Mouse (Mus musculus) megakaryocyte, adult 5-6 weeks (primary cell): ENCODE results near the gene 2300009A05Rik. TPM values are rescaled to one million over a fixed set of nuclear protein-coding genes. Genes with fewer than 3 reads are reported as not detected.

Source experiments
- ATAC-seq: 2 replicates; pipeline ENCODE4 v1.8.0; 2016; ENCODE audit warnings: mild to moderate bottlenecking, inconsistent platforms; ENCODE audit not compliant: poor library complexity, severe bottlenecking
- total RNA-seq, 2 experiments: library from RNA; stranded (forward) in 1 of 2; stranded (reverse) in 1 of 2; fragments of 153-499, 151-499 nt in 1 of 2; fragments of 221-1000, 200-1000 nt in 1 of 2; gene quantifications; 2 replicates each; pipeline versions ENCODE4 v1.2.3 to v1.2.4; 2015 to 2017

The 2300009A05Rik gene
- total RNA-seq, 2 experiments from 2014 or later, result 6.2 to 19.0 TPM

GRCm38 (mm10) chr9:63349241-63349640 is 49.8 kb downstream of the 2300009A05Rik start:
- no peak for ATAC-seq

- no peak for ATAC-seq
Measured at GRCm38 (mm10) chr9:63348146-63348545, 50.9 kb downstream of the 2300009A05Rik start.

- no peak for ATAC-seq
Measured at GRCm38 (mm10) chr9:63346029-63346428, 53.0 kb downstream of the 2300009A05Rik start.

Other genes starting within 250 kb of the 2300009A05Rik start
- 15.9 and 18.8 TPM in 2 replicates for gene Map2k5, start 21.3 kb downstream of the 2300009A05Rik start, total RNA-seq (2015)
- 10.4 and 16.9 TPM in 2 replicates for gene Map2k5, start 21.3 kb downstream of the 2300009A05Rik start, total RNA-seq (2017)
- gene Iqch, start 203.2 kb upstream of the 2300009A05Rik start, total RNA-seq (2015), result not detected in 2 replicates
- gene Iqch, start 203.2 kb upstream of the 2300009A05Rik start, total RNA-seq (2017), result not detected in 2 replicates
- 12.5 and 13.3 TPM in 2 replicates for gene Aagab, start 203.4 kb upstream of the 2300009A05Rik start, total RNA-seq (2015)
- gene Aagab, start 203.4 kb upstream of the 2300009A05Rik start, total RNA-seq (2017), result 24.5 and 25.6 TPM in 2 replicates